8 mouse cellular contexts compared by ENCODE assay signal in the genomic region with DNA sequence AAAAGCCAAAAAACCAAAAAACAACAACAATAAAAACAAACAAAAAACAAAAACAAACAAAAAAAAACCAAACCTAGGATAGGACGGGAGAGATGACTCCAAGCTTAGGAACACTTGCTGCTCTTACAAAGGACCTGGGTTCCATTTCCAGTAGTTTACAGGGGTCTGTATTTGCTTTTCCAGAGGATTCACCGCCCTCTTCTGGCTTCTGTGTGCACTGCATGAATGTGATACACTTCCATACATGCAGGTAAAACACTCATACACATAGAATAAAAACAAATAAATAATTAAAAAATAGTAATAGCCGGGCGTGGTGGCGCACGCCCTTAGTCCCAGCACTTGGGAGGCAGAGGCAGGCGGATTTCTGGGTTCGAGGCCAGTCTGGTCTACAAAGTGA. TPM values are rescaled to one million over a fixed set of nuclear protein-coding genes. Genes with fewer than 3 reads are reported as not detected.
DNase-seq lines count a peak whose midpoint lies in the region; ATAC-seq and TF ChIP-seq lines count a peak whose summit lies in the region.

No protein-coding gene starts in this region.

- no peak overlapping the region for H3K4me3 ChIP-seq in heart, postnatal 0 days (ENCODE audit: low read depth, low read length)

- no peaks in the 10 kb centered on the region for H3K9me3 ChIP-seq in heart, postnatal 0 days (replicated peaks; ENCODE audit: control insufficient read depth, low read length)

- no peak for TF ChIP-seq EP300 in heart, postnatal 0 days (IDR thresholded peaks at IDR 0.05; ENCODE audit: low read depth)

- H3K4me1 ChIP-seq in heart, postnatal 0 days (ENCODE audit: control insufficient read depth, insufficient read depth) = no peaks in the 10 kb centered on the region

- no peaks in the 10 kb centered on the region for H3K36me3 ChIP-seq in heart, postnatal 0 days (replicated peaks; ENCODE audit: control insufficient read depth, insufficient read depth, low read length)

- H3K9ac ChIP-seq in heart, postnatal 0 days (replicated peaks; ENCODE audit: low read depth, low read length) = no peak overlapping the region

- no peak for DNase-seq in heart, postnatal 0 days (ENCODE audit: low spot score)
- no peak for DNase-seq in heart, adult 9 months (ENCODE audit: low spot score in 2 of 2)
- peak; percentile 63 for DNase-seq in right cerebral cortex, postnatal 4 days
- DNase-seq in right cerebral cortex, postnatal 36 days (ENCODE audit: low spot score in 2 of 2) = no peak
- DNase-seq in c-Kit-positive CD71-negative TER-119-negative erythroid progenitor cells, embryonic 14.5 days (ENCODE audit: low read depth) = peak; percentile 54
- DNase-seq in kidney, postnatal 36 days = peak; percentile 64 to 84
- DNase-seq in spleen, postnatal 10 days (ENCODE audit: low spot score in 2 of 2) = peak; percentile 43 to 73
- no peak for DNase-seq in urinary bladder, adult 2 months (ENCODE audit: low spot score)

- no peaks in the 10 kb centered on the region for H3K27me3 ChIP-seq in heart, postnatal 0 days (ENCODE audit: control insufficient read depth, insufficient read depth, low read length)

- ATAC-seq in heart, postnatal 0 days (ENCODE audit: insufficient read depth, low read depth) = no peak

- no peak overlapping the region for H3K4me2 ChIP-seq in heart, postnatal 0 days (ENCODE audit: low read depth, low read length)

- WGBS in heart, postnatal 0 days = 62% methylated on average over 8 of the region's 8 CpGs

- TF ChIP-seq CTCF in heart, postnatal 0 days (IDR thresholded peaks at IDR 0.05; ENCODE audit: low read depth) = peak; percentile 58

- no peak overlapping the region for H3K27ac ChIP-seq in heart, postnatal 0 days (ENCODE audit: low read depth)

RNA-seq across cellular contexts. Expression of a gene that starts 4.9 kb away (rescaled TPM):
- 0.27 TPM in 1 of 2 replicates, not detected in the other for total RNA-seq in heart, postnatal 0 days (2014; rRNA removed; ENCODE audit: low replicate concordance)
- polyA plus RNA-seq in heart, postnatal 0 days (2015; fragmentation: Nextera tagmentation; extraction: Ambion mirVana) = 0.46 and 0.54 TPM in 2 replicates
- 1.4 and 1.5 TPM in 2 replicates for polyA plus RNA-seq in urinary bladder, adult 2 months (2012; rRNA removed)

RNA-seq across cellular contexts. Expression of a gene that starts 10.7 kb away (rescaled TPM):
- 44.5 and 57.5 TPM in 2 replicates for total RNA-seq in heart, postnatal 0 days (2014; rRNA removed; ENCODE audit: low replicate concordance)
- 7.1 and 9.8 TPM in 2 replicates for polyA plus RNA-seq in heart, postnatal 0 days (2015; fragmentation: Nextera tagmentation; extraction: Ambion mirVana)
- polyA plus RNA-seq in urinary bladder, adult 2 months (2012; rRNA removed) = 69.8 and 84.0 TPM in 2 replicates

RNA-seq across cellular contexts. Expression of a gene that starts 11.2 kb away (rescaled TPM):
- 206 and 281 TPM in 2 replicates for total RNA-seq in heart, postnatal 0 days (2014; rRNA removed; ENCODE audit: low replicate concordance)
- 46.0 and 48.9 TPM in 2 replicates for polyA plus RNA-seq in heart, postnatal 0 days (2015; fragmentation: Nextera tagmentation; extraction: Ambion mirVana)
- 174 and 223 TPM in 2 replicates for polyA plus RNA-seq in urinary bladder, adult 2 months (2012; rRNA removed)

RNA-seq across cellular contexts. Expression of a gene that starts 50.5 kb away (rescaled TPM):
- 0.11 TPM in 1 of 2 replicates, not detected in the other for total RNA-seq in heart, postnatal 0 days (2014; rRNA removed; ENCODE audit: low replicate concordance)
- polyA plus RNA-seq in heart, postnatal 0 days (2015; fragmentation: Nextera tagmentation; extraction: Ambion mirVana) = 0.14 TPM in 2 replicates
- polyA plus RNA-seq in urinary bladder, adult 2 months (2012; rRNA removed) = 0.76 and 1.1 TPM in 2 replicates

Comparison
In these comparisons a context has a peak if more than half of its experiments do, and no peak if none do; other contexts are left out.
1. DNase-seq: peak in right cerebral cortex, postnatal 4 days (single experiment), c-Kit-positive CD71-negative TER-119-negative erythroid progenitor cells, embryonic 14.5 days (single experiment), kidney, postnatal 36 days (2 of 2) and spleen, postnatal 10 days (2 of 2); none in heart, postnatal 0 days (single experiment), heart, adult 9 months (0 of 2), right cerebral cortex, postnatal 36 days (0 of 2) and urinary bladder, adult 2 months (single experiment).